Mouse (Mus musculus) ES-Bruce4 (cell line): ENCODE measurements around the gene Scml4. TPM values are rescaled to one million over a fixed set of nuclear protein-coding genes. Genes with fewer than 3 reads are reported as not detected.
A peak's percentile ranks its signal among the peaks of the same experiment; 100 is the strongest.

Source experiments
- H3K27ac ChIP-seq: 2 replicates; pipeline ENCODE4 v1.5.1; 2012; ENCODE audit warnings: low read length, inconsistent platforms; ENCODE audit not compliant: insufficient read depth
- H3K27me3 ChIP-seq: 2 replicates; pipeline ENCODE4 v1.6.1; 2012; ENCODE audit warnings: mild to moderate bottlenecking, low read length, inconsistent platforms; ENCODE audit not compliant: control insufficient read depth, poor library complexity, insufficient read depth, severe bottlenecking
- H3K36me3 ChIP-seq: 2 replicates; pipeline ENCODE4 v1.6.1; 2012; ENCODE audit warnings: inconsistent platforms, mild to moderate bottlenecking, low read length, moderate library complexity; ENCODE audit not compliant: control insufficient read depth, poor library complexity, insufficient read depth, severe bottlenecking
- H3K4me1 ChIP-seq: one replicate; pipeline ENCODE4 v1.8.1; 2011; ENCODE audit warnings: low read length; ENCODE audit not compliant: control insufficient read depth, insufficient read depth
- H3K4me3 ChIP-seq: 2 replicates; pipeline ENCODE4 v1.5.1; 2011; ENCODE audit warnings: low read depth, mild to moderate bottlenecking, low read length
- H3K9ac ChIP-seq: 2 replicates; pipeline ENCODE4 v1.6.1; 2012; ENCODE audit warnings: low read depth, mild to moderate bottlenecking, inconsistent platforms; ENCODE audit not compliant: poor library complexity, severe bottlenecking
- H3K9me3 ChIP-seq: replicated peaks from 2 replicates; pipeline ENCODE4 v1.6.1; 2012; ENCODE audit warnings: mild to moderate bottlenecking, low read length, inconsistent platforms; ENCODE audit not compliant: control insufficient read depth, poor library complexity, insufficient read depth, severe bottlenecking
- CTCF ChIP-seq: IDR thresholded peaks from one replicate; pipeline ENCODE4 v1.8.1; 2011; ENCODE audit warnings: low read depth, low read length
- EP300 ChIP-seq: IDR thresholded peaks from 2 replicates; pipeline ENCODE4 v1.6.1; 2011; ENCODE audit warnings: low read depth, low read length; ENCODE audit not compliant: insufficient read depth
- POLR2A ChIP-seq: IDR thresholded peaks from one replicate; pipeline ENCODE4 v1.8.1; 2011; ENCODE audit warnings: low read length; ENCODE audit not compliant: insufficient read depth
- polyA plus RNA-seq: library from polyadenylated mRNA; stranded (reverse); fragments of >200 nt; gene quantifications from 2 replicates; pipeline ENCODE4 v1.2.4, GENCODE M21; 2011; ENCODE audit warnings: low read depth; ENCODE audit not compliant: missing spikeins, insufficient read depth, insufficient read length

Gene Scml4
- polyA plus RNA-seq, 1 experiment, result 0.15 TPM

DNA sequence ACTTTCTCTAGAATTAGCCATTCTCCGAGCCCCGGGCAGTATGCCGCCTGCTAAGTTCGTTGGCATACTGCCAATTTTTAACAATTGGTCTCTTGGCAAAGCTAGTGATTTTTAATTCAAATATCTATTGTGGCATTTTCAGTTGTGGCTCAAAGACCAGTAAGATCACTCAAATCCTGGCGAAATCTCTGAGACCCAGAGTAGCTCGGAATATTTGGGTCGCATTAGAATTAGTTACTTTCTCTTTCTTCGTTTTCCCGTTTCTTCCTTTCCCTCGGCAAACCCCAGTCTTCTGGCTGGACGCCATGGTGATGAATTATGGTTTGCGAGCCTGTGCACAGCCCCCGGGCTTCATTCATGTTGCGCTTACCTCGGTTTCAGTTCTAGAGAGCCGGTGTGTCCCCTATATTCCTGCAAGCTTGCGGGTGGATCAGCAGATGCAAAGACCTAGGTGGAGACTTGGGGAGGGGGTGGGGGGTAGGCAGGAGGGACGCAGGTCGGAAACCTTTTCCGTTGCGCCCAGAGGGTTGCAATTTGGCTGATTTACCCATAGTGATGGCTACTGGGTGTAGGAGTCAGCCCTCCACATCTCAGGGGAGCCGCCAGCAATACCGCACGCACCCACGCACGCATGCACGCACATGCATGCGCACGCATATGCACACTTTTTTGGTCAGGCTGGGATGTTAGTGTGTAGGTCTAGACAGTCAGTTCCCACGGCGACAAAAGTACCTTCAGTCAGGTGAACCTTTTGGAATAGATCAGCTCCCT is 3.6 kb downstream of the Scml4 start:
- no peaks in the 10 kb centered on the region for H3K36me3 ChIP-seq
- H3K9me3 ChIP-seq, result no peaks in the 10 kb centered on the region
- 0 out of 2 replicates have a peak, but pooled peaks cover 2% of the 10 kb centered on the region for H3K27me3 ChIP-seq
- H3K9ac ChIP-seq, result 0 out of 2 replicates have a peak overlapping the region, but pooled peaks have one; percentile 0
- H3K4me3 ChIP-seq, result peak overlapping the region; percentile 57
- H3K27ac ChIP-seq, result no peak overlapping the region
- H3K4me1 ChIP-seq, result no peaks in the 10 kb centered on the region
- TF ChIP-seq EP300 (no peak), POLR2A (no peak), CTCF (no peak)

DNA sequence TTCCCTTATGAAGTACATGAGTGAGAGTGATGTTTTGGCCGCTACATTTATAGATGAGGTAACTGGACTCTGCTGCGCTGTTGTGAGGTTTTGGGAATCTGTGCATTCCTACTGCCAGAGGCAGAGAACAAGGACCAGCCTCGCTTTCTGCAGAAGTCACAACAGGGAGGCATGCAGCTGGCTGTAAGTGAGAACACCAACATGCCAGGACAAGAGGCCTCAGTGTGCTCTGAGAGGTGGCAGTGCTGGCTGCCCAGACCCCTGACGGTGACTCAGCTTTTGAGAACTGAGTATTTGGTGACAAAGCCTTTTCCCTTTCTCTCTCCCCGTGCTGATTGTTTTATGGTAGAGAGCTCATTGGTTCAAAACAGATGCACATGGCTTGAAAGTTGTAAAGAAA is 4.5 kb downstream of the Scml4 start:
- TF ChIP-seq POLR2A, result no peak
- TF ChIP-seq EP300, result no peak
- TF ChIP-seq CTCF, result no peak
- Histone ChIP-seq H3K27ac (no peak overlapping the region), H3K27me3 (0 out of 2 replicates have a peak, but pooled peaks cover 2% of the 10 kb centered on the region), H3K4me1 (no peaks in the 10 kb centered on the region), H3K4me3 (peak overlapping the region; percentile 3; the same call in 1 of the 2 replicates), H3K9ac (0 out of 2 replicates have a peak overlapping the region, but pooled peaks have one; percentile 0), H3K36me3 (no peaks in the 10 kb centered on the region), H3K9me3 (no peaks in the 10 kb centered on the region)

DNA sequence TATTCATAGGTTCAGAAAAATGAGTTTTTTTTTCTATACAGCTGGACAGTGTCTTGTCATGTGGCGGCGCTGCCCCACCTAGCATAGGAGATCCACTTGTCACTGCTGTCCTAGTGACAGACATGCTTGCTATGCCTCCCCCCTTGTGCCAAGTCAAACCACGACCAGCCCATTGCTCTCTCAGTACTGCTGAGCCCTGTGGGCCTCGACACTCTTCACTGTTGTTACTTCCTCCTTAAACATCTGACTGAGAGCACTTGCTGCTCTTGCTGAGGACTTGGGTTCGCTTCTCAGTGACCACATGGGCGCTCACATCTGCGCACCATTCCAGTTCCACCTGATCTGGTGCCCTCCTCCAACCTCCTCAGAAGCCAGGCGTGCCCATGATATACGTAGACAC is 8.2 kb downstream of the Scml4 start:
- H3K9ac ChIP-seq, result no peak overlapping the region
- H3K36me3 ChIP-seq, result no peaks in the 10 kb centered on the region
- H3K27me3 ChIP-seq, result no peaks in the 10 kb centered on the region
- no peaks in the 10 kb centered on the region for H3K4me1 ChIP-seq
- no peaks in the 10 kb centered on the region for H3K9me3 ChIP-seq
- TF ChIP-seq EP300 (no peak), POLR2A (no peak), CTCF (no peak)
- H3K4me3 ChIP-seq, result no peak overlapping the region
- no peak overlapping the region for H3K27ac ChIP-seq

DNA sequence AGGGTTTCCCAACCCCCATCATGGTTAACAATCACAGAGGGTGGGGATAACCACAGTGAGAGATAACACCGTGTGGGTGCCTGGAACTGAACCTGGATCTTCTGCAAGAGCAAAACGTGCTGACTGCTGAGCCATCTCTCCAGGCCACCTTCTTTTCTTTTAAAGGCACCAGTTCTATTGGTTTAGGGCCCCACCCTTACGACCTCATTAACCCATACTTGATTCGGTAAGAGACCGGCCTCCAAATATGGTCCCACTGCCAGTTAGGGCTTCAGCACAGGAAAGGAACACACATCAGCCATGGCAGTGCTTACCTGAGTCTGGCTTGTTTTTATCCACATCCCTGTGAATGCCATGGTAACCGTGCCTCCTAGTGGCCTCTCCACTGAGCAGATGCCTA is 9.3 kb downstream of the Scml4 start:
- Histone ChIP-seq H3K4me3 (no peak overlapping the region), H3K9ac (no peak overlapping the region), H3K27ac (no peak overlapping the region), H3K27me3 (no peaks in the 10 kb centered on the region), H3K9me3 (no peaks in the 10 kb centered on the region), H3K4me1 (no peaks in the 10 kb centered on the region), H3K36me3 (no peaks in the 10 kb centered on the region)
- no peak for TF ChIP-seq CTCF
- TF ChIP-seq EP300, result no peak
- no peak for TF ChIP-seq POLR2A

DNA sequence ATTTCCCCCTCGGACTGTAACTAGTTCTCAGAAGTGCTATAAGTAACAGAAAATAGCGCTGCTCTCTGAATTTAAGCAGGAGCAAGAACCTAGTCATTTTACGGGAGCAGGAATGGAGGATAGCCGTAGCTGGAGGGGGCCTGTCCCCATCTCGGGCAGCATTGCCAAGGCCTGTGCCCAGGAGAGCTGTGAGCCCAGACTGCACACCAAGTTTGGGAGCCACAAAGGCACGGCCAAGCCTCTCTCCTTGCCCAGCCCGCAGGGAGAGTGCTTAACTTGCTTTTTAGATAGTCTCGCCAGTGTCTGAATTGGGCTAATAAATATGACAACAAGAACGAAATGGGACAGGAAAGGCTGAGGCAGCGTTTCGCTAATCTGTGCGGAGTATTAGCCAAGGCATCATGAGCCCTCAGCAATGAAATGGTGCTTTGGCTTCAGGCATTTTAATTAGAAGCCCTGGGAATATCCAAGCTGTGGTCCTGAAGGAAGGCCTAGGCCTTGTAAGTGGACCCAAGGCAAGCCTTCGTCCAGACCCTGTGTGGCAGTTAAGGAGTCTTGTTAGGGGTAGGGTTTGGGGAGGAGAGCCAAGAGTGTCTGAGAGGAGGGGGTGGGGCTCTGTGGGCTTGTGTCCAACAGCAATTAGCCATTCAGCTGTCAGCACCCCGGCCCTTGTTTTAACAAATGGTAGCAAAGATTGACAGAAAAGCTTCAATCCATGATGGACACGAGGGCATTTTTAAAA is 12.3 kb downstream of the Scml4 start:
- no peaks in the 10 kb centered on the region for H3K4me1 ChIP-seq
- H3K4me3 ChIP-seq, result no peak overlapping the region
- no peaks in the 10 kb centered on the region for H3K9me3 ChIP-seq
- TF ChIP-seq EP300 (no peak), POLR2A (no peak), CTCF (no peak)
- H3K27me3 ChIP-seq, result no peaks in the 10 kb centered on the region
- no peak overlapping the region for H3K9ac ChIP-seq
- no peak overlapping the region for H3K27ac ChIP-seq
- H3K36me3 ChIP-seq, result no peaks in the 10 kb centered on the region

DNA sequence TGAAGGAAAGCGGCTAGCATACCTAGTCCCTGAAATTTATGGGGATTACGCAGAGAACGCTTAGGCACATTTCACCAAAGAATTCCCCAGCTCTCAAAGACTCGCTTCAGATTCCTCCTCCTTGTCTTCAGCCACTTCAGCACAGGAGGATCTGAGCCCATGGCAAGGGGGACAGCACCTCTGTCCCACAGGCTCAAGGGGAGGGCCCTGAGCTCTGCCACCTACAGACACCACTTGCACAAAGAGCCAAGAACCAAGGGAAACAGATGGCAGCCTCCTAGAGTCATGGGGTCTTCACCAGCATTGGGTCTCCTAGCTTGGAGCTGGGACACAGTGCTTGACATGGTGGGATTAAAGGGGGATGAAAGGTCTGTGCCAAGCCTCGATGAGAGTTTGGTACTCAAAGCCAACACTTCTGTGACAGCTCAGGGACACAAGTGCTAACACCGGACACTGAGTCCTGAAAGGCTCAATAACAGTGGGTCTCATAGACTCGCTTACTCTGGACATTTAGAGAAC is 13.0 kb downstream of the Scml4 start:
- Histone ChIP-seq H3K4me1 (no peaks in the 10 kb centered on the region), H3K4me3 (no peak overlapping the region), H3K9me3 (no peaks in the 10 kb centered on the region), H3K27ac (no peak overlapping the region), H3K27me3 (no peaks in the 10 kb centered on the region), H3K9ac (no peak overlapping the region), H3K36me3 (no peaks in the 10 kb centered on the region)
- TF ChIP-seq POLR2A (no peak), CTCF (no peak), EP300 (no peak)
